Mouse (Mus musculus) testis, postnatal 14 days (tissue): Measurements from ENCODE around the gene Arih2.
A peak's percentile ranks its signal among the peaks of the same experiment; 100 is the strongest.
"Not testable (repeated sequence)": the region's sequence is repeated elsewhere in the genome, so short reads cannot be mapped to it uniquely, and the experiment has no call there.

Experiments
- DNase-seq: peaks from one replicate; pipeline ENCODE4 v3.0.0; 2021; ENCODE audit warnings: low spot score

Gene Arih2

GRCm38 (mm10) chr9:108648611-108649560 is at the start of gene Arih2:
Gene Arih2 (minus strand): TSS chr9:108649386.
- DNase-seq, result peak; percentile 92

- no peak for DNase-seq
Measured at GRCm38 (mm10) chr9:108694533-108694932, 45.3 kb upstream of the Arih2 start.

- peak; percentile 48 for DNase-seq
Measured at GRCm38 (mm10) chr9:108693946-108694345, 44.8 kb upstream of the Arih2 start.

- DNase-seq, result peak; percentile 60
Measured at GRCm38 (mm10) chr9:108692226-108693041, 43.2 kb upstream of the Arih2 start.

- peak; percentile 87 for DNase-seq
Measured at GRCm38 (mm10) chr9:108691846-108692225, 42.6 kb upstream of the Arih2 start.

- no peak for DNase-seq
Measured at GRCm38 (mm10) chr9:108691371-108691770, 42.2 kb upstream of the Arih2 start.

GRCm38 (mm10) chr9:108690914-108691313 is 41.7 kb upstream of the Arih2 start:
- DNase-seq, result no peak

- DNase-seq, result no peak
Measured at GRCm38 (mm10) chr9:108689993-108690392, 40.8 kb upstream of the Arih2 start.

- DNase-seq, result no peak
Measured at GRCm38 (mm10) chr9:108689106-108689505, 39.9 kb upstream of the Arih2 start, which contains the start of gene Prkar2a. Gene Prkar2a (plus strand): TSS chr9:108689314.

GRCm38 (mm10) chr9:108688451-108688850 is 39.3 kb upstream of the Arih2 start:
- no peak for DNase-seq

GRCm38 (mm10) chr9:108687686-108688085 is 38.5 kb upstream of the Arih2 start:
- DNase-seq, result no peak

- DNase-seq, result no peak
Measured at GRCm38 (mm10) chr9:108687181-108687580, 38.0 kb upstream of the Arih2 start.

GRCm38 (mm10) chr9:108686475-108686887 is 37.3 kb upstream of the Arih2 start:
- no peak for DNase-seq

- DNase-seq, result no peak
Measured at GRCm38 (mm10) chr9:108680026-108680425, 30.8 kb upstream of the Arih2 start.

- DNase-seq, result no peak
Measured at GRCm38 (mm10) chr9:108673151-108673550, 24.0 kb upstream of the Arih2 start.

- DNase-seq, result no peak
Measured at GRCm38 (mm10) chr9:108669875-108670274, 20.7 kb upstream of the Arih2 start.

GRCm38 (mm10) chr9:108662660-108663059 is 13.5 kb upstream of the Arih2 start:
- no peak for DNase-seq

GRCm38 (mm10) chr9:108661677-108662612 is 12.8 kb upstream of the Arih2 start, which contains the start of gene Slc25a20:
Gene Slc25a20 (plus strand): TSS chr9:108662088.
- peak; percentile 88 for DNase-seq

- not testable (repeated sequence) for DNase-seq
Measured at GRCm38 (mm10) chr9:108655865-108656264, 6.7 kb upstream of the Arih2 start.

GRCm38 (mm10) chr9:108654566-108655464 is 5.6 kb upstream of the Arih2 start:
- DNase-seq, result no peak
